Mouse (Mus musculus) hindbrain, postnatal 0 days (tissue): ENCODE measurements around the gene Ltb. TPM values are rescaled to one million over a fixed set of nuclear protein-coding genes. Genes with fewer than 3 reads are reported as not detected.

Experiments used
- ATAC-seq: fragments of 200-750 bp; cut with Nextera tagmentation; 2 replicates; pipeline ENCODE4 v1.8.0; 2017; ENCODE audit warnings: mild to moderate bottlenecking, moderate TSS enrichment, moderate library complexity
- DNase-seq: peaks from one replicate; pipeline ENCODE4 v3.0.0-alpha.2; 2015; ENCODE audit warnings: low spot score
- H3K27ac ChIP-seq: fragments of 300-500 bp; sonication (generic); 2 replicates; pipeline ENCODE4 v1.5.1; 2014; ENCODE audit warnings: mild to moderate bottlenecking
- H3K27me3 ChIP-seq: fragments of 300-500 bp; sonication (generic); 2 replicates; pipeline ENCODE4 v1.6.1; 2014; ENCODE audit warnings: low read length, mixed read lengths; ENCODE audit not compliant: insufficient read depth
- H3K36me3 ChIP-seq: fragments of 300-500 bp; sonication (generic); 2 replicates; pipeline ENCODE4 v1.6.1; 2014; ENCODE audit warnings: low read length, mixed read lengths; ENCODE audit not compliant: insufficient read depth
- H3K4me1 ChIP-seq: fragments of 300-500 bp; sonication (generic); 2 replicates; pipeline ENCODE4 v1.6.1; 2014; ENCODE audit warnings: antibody characterized with exemption, low read length, mixed read lengths; ENCODE audit not compliant: insufficient read depth
- H3K4me2 ChIP-seq: fragments of 300-500 bp; sonication (generic); 2 replicates; pipeline ENCODE4 v1.6.1; 2014; ENCODE audit warnings: low read depth, mild to moderate bottlenecking, low read length, moderate library complexity, mixed read lengths
- H3K4me3 ChIP-seq: fragments of 300-500 bp; sonication (generic); 2 replicates; pipeline ENCODE4 v1.5.1; 2014; ENCODE audit warnings: low read length
- H3K9ac ChIP-seq: fragments of 300-500 bp; sonication (generic); replicated peaks from 2 replicates; pipeline ENCODE4 v1.6.1; 2014; ENCODE audit warnings: mild to moderate bottlenecking, low read length, moderate library complexity, mixed read lengths
- H3K9me3 ChIP-seq: fragments of 300-500 bp; sonication (generic); 2 replicates; pipeline ENCODE4 v1.6.1; 2016; ENCODE audit warnings: low read length, mixed read lengths
- CTCF ChIP-seq: IDR thresholded peaks from 2 replicates; pipeline ENCODE4 v1.5.1; 2016; ENCODE audit warnings: antibody characterized with exemption, control low read depth, low read depth
- WGBS: fragments of 180-500 bp; shearing (Covaris S2); extraction: QIAGEN DNeasy Blood & Tissue Kit; methylation state at CpG from one replicate; pipeline ENCODE4 v1.1.7; 2014; 5-methylcytosine and 5-hydroxymethylcytosine counted together
- polyA plus RNA-seq: library from polyadenylated mRNA; unstranded; fragments of >200 nt; fragmentation: Nextera tagmentation; extraction: Ambion mirVana; gene quantifications from 2 replicates; pipeline ENCODE4 v1.2.1, GENCODE M21; 2015
- total RNA-seq: library from RNA; depleted of rRNA; stranded (reverse); fragments of >200 nt; gene quantifications from 2 replicates; pipeline ENCODE4 v1.2.3, GENCODE M21; 2014

Gene Ltb
- total and polyA plus RNA-seq, 2 experiments from 2014 or later: 1.2 TPM; not detected in 1

GRCm38 (mm10) chr17:35164218-35164567 lies 30.0 kb upstream of the Ltb start:
- WGBS: 0% methylated on average over 25 of the region's 28 CpGs
- H3K4me3 ChIP-seq: peak overlapping the region; percentile 100
- no peak for ATAC-seq
- H3K36me3 ChIP-seq: peaks cover 29% of the 10 kb centered on the region
- no peak for DNase-seq
- peaks cover 11% of the 10 kb centered on the region; the same call in 1 of the 2 replicates for H3K4me1 ChIP-seq
- no peaks in the 10 kb centered on the region for H3K27me3 ChIP-seq
- peak overlapping the region; percentile 99 for H3K27ac ChIP-seq
- H3K9me3 ChIP-seq: no peaks in the 10 kb centered on the region
- H3K9ac ChIP-seq: peak overlapping the region; percentile 100
- peak overlapping the region; percentile 63 for H3K4me2 ChIP-seq
- no peak for TF ChIP-seq CTCF

- no peaks in the 10 kb centered on the region for H3K9me3 ChIP-seq
- peak within 1 kb of the TSS; percentile 63 for H3K4me2 ChIP-seq
- ATAC-seq (peak; percentile 97), DNase-seq (peak; percentile 100)
- under 1% methylated on average over 55 of the region's 89 CpGs for WGBS
- peaks cover 11% of the 10 kb centered on the region; the same call in 1 of the 2 replicates for H3K4me1 ChIP-seq
- H3K9ac ChIP-seq: peak within 1 kb of the TSS; percentile 100
- no peak for TF ChIP-seq CTCF
- peak within 1 kb of the TSS; percentile 99 for H3K27ac ChIP-seq
- no peaks in the 10 kb centered on the region for H3K27me3 ChIP-seq
- peaks cover 23% of the 10 kb centered on the region for H3K36me3 ChIP-seq
- H3K4me3 ChIP-seq: peak within 1 kb of the TSS; percentile 100
Measured at GRCm38 (mm10) chr17:35164568-35165450, 29.4 kb upstream of the Ltb start, which contains the start of gene Prrc2a. Prrc2a (minus strand) TSS chr17:35164897.

- ATAC-seq: no peak
- no peaks in the 10 kb centered on the region for H3K9me3 ChIP-seq
- TF ChIP-seq CTCF: no peak
- peak overlapping the region; percentile 100 for H3K4me3 ChIP-seq
- H3K9ac ChIP-seq: peak overlapping the region; percentile 48; the same call in 1 of the 2 replicates
- H3K27ac ChIP-seq: peak overlapping the region; percentile 99
- no peaks in the 10 kb centered on the region for H3K27me3 ChIP-seq
- WGBS: 20% methylated on average over 12 of the region's 12 CpGs
- H3K4me2 ChIP-seq: peak overlapping the region; percentile 63
- DNase-seq: no peak
- peaks cover 15% of the 10 kb centered on the region for H3K36me3 ChIP-seq
- peaks cover 11% of the 10 kb centered on the region; the same call in 1 of the 2 replicates for H3K4me1 ChIP-seq
Measured at GRCm38 (mm10) chr17:35165451-35166155, 28.6 kb upstream of the Ltb start.

- Histone ChIP-seq H3K4me1 (peaks cover 11% of the 10 kb centered on the region; the same call in 1 of the 2 replicates), H3K4me2 (peak overlapping the region; percentile 63), H3K27me3 (no peaks in the 10 kb centered on the region), H3K9me3 (no peaks in the 10 kb centered on the region), H3K36me3 (peaks cover 6% of the 10 kb centered on the region), H3K27ac (peak overlapping the region; percentile 99), H3K4me3 (peak overlapping the region; percentile 100; the same call in 1 of the 2 replicates), H3K9ac (no peak overlapping the region)
- DNase-seq (peak; percentile 89), ATAC-seq (no peak)
- peak; percentile 81 for TF ChIP-seq CTCF
- WGBS: 68% methylated on average over 8 of the region's 8 CpGs
Measured at GRCm38 (mm10) chr17:35166352-35167035, 27.7 kb upstream of the Ltb start.

GRCm38 (mm10) chr17:35167794-35168193 lies 26.4 kb upstream of the Ltb start:
- Histone ChIP-seq H3K9me3 (no peaks in the 10 kb centered on the region), H3K36me3 (no peaks in the 10 kb centered on the region), H3K4me2 (no peak overlapping the region), H3K4me1 (peaks cover 8% of the 10 kb centered on the region; the same call in 1 of the 2 replicates), H3K27ac (no peak overlapping the region), H3K9ac (no peak overlapping the region), H3K4me3 (no peak overlapping the region), H3K27me3 (no peaks in the 10 kb centered on the region)
- no peak for TF ChIP-seq CTCF
- no peak for ATAC-seq
- WGBS: 86% methylated on average over 7 of the region's 7 CpGs
- no peak for DNase-seq

- 14% methylated on average over 4 of the region's 4 CpGs for WGBS
- H3K27ac ChIP-seq: no peak overlapping the region
- H3K9ac ChIP-seq: no peak overlapping the region
- peak; percentile 79 for TF ChIP-seq CTCF
- no peaks in the 10 kb centered on the region for H3K36me3 ChIP-seq
- no peak overlapping the region for H3K4me2 ChIP-seq
- H3K9me3 ChIP-seq: no peaks in the 10 kb centered on the region
- no peak overlapping the region for H3K4me3 ChIP-seq
- peaks cover 8% of the 10 kb centered on the region; the same call in 1 of the 2 replicates for H3K4me1 ChIP-seq
- ATAC-seq: no peak
- no peaks in the 10 kb centered on the region for H3K27me3 ChIP-seq
- peak; percentile 84 for DNase-seq
Measured at GRCm38 (mm10) chr17:35168541-35169207, 25.6 kb upstream of the Ltb start.
